Mouse (Mus musculus) kidney, adult 2 months (tissue): ENCODE measurements around the gene Ptpro.

ENCODE experiments used
- CTCF ChIP-seq: fragments of 200-500 bp; conservative IDR thresholded peaks from 2 replicates; pipeline ENCODE4 v1.5.1; 2011; ENCODE audit warnings: low read depth, mild to moderate bottlenecking, control low read depth, low read length, moderate library complexity, mixed read lengths; ENCODE audit not compliant: insufficient read depth, insufficient read length
- POLR2A ChIP-seq: fragments of 200-500 bp; IDR thresholded peaks from one replicate; pipeline ENCODE4 v1.6.1; 2011; ENCODE audit warnings: low read depth, low read length, control low read depth

- no peak for TF ChIP-seq CTCF
- no peak for TF ChIP-seq POLR2A
These were observed 217.4 kb downstream of the Ptpro start for GRCm38 (mm10) chr6:137469541-137469940.
